Mouse (Mus musculus) embryonic fibroblast, embryonic 13.5 days (primary cell): Measurements from ENCODE around the gene Rbks. TPM values are rescaled to one million over a fixed set of nuclear protein-coding genes. Genes with fewer than 3 reads are reported as not detected.
"Not testable (repeated sequence)": the region's sequence is repeated elsewhere in the genome, so short reads cannot be mapped to it uniquely, and the experiment has no call there.

ENCODE experiments used
- H3K27ac ChIP-seq: 2 replicates; pipeline ENCODE4 v1.5.1; 2012; ENCODE audit warnings: low read length, control low read depth, inconsistent platforms; ENCODE audit not compliant: insufficient read depth
- H3K4me1 ChIP-seq: 2 replicates; pipeline ENCODE4 v1.6.1; 2011; ENCODE audit warnings: low read length; ENCODE audit not compliant: control insufficient read depth, insufficient read depth
- H3K4me3 ChIP-seq: 2 replicates; pipeline ENCODE4 v1.5.1; 2011; ENCODE audit warnings: mild to moderate bottlenecking, control low read depth, low read length; ENCODE audit not compliant: insufficient read depth
- CTCF ChIP-seq: IDR thresholded peaks from 2 replicates; pipeline ENCODE4 v1.5.1; 2011; ENCODE audit warnings: mild to moderate bottlenecking, control low read depth, low read length, moderate library complexity, borderline replicate concordance; ENCODE audit not compliant: insufficient read depth
- POLR2A ChIP-seq: IDR thresholded peaks from 2 replicates; pipeline ENCODE4 v1.6.1; 2011; ENCODE audit warnings: low read depth, mild to moderate bottlenecking, control low read depth, low read length, moderate library complexity
- polyA plus RNA-seq: library from polyadenylated mRNA; stranded (reverse); fragments of >200 nt; gene quantifications from 2 replicates; pipeline ENCODE4 v1.2.4, GENCODE M21; 2011; ENCODE audit warnings: low read depth; ENCODE audit not compliant: missing spikeins, insufficient read length

Rbks gene
- polyA plus RNA-seq, 1 experiment, result not detected

- H3K27ac ChIP-seq, result no peak overlapping the region
- TF ChIP-seq POLR2A (no peak), CTCF (no peak)
- H3K4me1 ChIP-seq, result peaks cover 11% of the 10 kb centered on the region
- H3K4me3 ChIP-seq, result no peak overlapping the region
These were observed 50.1 kb downstream of the Rbks start for GRCm38 (mm10) chr5:31647327-31647726.

GRCm38 (mm10) chr5:31646574-31646973 lies 50.9 kb downstream of the Rbks start:
- Histone ChIP-seq H3K27ac (no peak overlapping the region), H3K4me3 (no peak overlapping the region), H3K4me1 (peaks cover 11% of the 10 kb centered on the region)
- TF ChIP-seq POLR2A, result no peak
- TF ChIP-seq CTCF, result no peak

- TF ChIP-seq POLR2A (no peak), CTCF (no peak)
- no peak overlapping the region for H3K27ac ChIP-seq
- H3K4me1 ChIP-seq, result peaks cover 11% of the 10 kb centered on the region
- H3K4me3 ChIP-seq, result no peak overlapping the region
These were observed 51.6 kb downstream of the Rbks start for GRCm38 (mm10) chr5:31645798-31646197.

- Histone ChIP-seq H3K4me1 (peaks cover 11% of the 10 kb centered on the region), H3K4me3 (no peak overlapping the region), H3K27ac (no peak overlapping the region)
- TF ChIP-seq CTCF, result no peak
- no peak for TF ChIP-seq POLR2A
These were observed 52.6 kb downstream of the Rbks start for GRCm38 (mm10) chr5:31644847-31645246.

GRCm38 (mm10) chr5:31644272-31644671 lies 53.2 kb downstream of the Rbks start:
- no peak overlapping the region for H3K27ac ChIP-seq
- H3K4me3 ChIP-seq, result no peak overlapping the region
- peaks cover 11% of the 10 kb centered on the region for H3K4me1 ChIP-seq
- TF ChIP-seq POLR2A, result no peak
- no peak for TF ChIP-seq CTCF

GRCm38 (mm10) chr5:31642300-31642699 lies 55.1 kb downstream of the Rbks start:
- Histone ChIP-seq H3K4me3 (no peak overlapping the region), H3K27ac (no peak overlapping the region), H3K4me1 (peaks cover 9% of the 10 kb centered on the region)
- TF ChIP-seq POLR2A (no peak), CTCF (no peak)

GRCm38 (mm10) chr5:31640542-31640941 lies 56.9 kb downstream of the Rbks start:
- H3K4me3 ChIP-seq, result no peak overlapping the region
- TF ChIP-seq POLR2A, result no peak
- TF ChIP-seq CTCF, result no peak
- peaks cover 17% of the 10 kb centered on the region for H3K4me1 ChIP-seq

GRCm38 (mm10) chr5:31636636-31637253 lies 60.7 kb downstream of the Rbks start:
- TF ChIP-seq POLR2A (no peak), CTCF (no peak)
- H3K4me3 ChIP-seq, result no peak overlapping the region
- peak overlapping the region; percentile 59 for H3K27ac ChIP-seq
- H3K4me1 ChIP-seq, result peaks cover 15% of the 10 kb centered on the region

More at GRCm38 (mm10) chr5:31640542-31640941, 56.9 kb downstream of the Rbks start:
- H3K27ac ChIP-seq, result no peak overlapping the region

GRCm38 (mm10) chr5:31634679-31635078 lies 62.7 kb downstream of the Rbks start:
- Histone ChIP-seq H3K4me1 (peaks cover 24% of the 10 kb centered on the region), H3K4me3 (no peak overlapping the region), H3K27ac (peak overlapping the region; percentile 59)
- TF ChIP-seq CTCF, result no peak
- TF ChIP-seq POLR2A, result no peak

- Histone ChIP-seq H3K27ac (peak overlapping the region; percentile 59), H3K4me3 (no peak overlapping the region), H3K4me1 (peaks cover 28% of the 10 kb centered on the region)
- no peak for TF ChIP-seq CTCF
- no peak for TF ChIP-seq POLR2A
These were observed 63.3 kb downstream of the Rbks start for GRCm38 (mm10) chr5:31634161-31634560.

GRCm38 (mm10) chr5:31631169-31631568 lies 66.3 kb downstream of the Rbks start:
- not testable (repeated sequence) for H3K4me3 ChIP-seq
- Histone ChIP-seq H3K27ac (peak overlapping the region; percentile 98), H3K4me1 (peaks cover 37% of the 10 kb centered on the region)
